Mouse (Mus musculus): Measurements from ENCODE around the gene Spns2. TPM values are rescaled to one million over a fixed set of nuclear protein-coding genes. Genes with fewer than 3 reads are reported as not detected.

Spns2 gene
- polyA plus RNA-seq, 1 experiment from 2014 or later, result 3.2 TPM

GRCm38 (mm10) chr11:72413016-72413415, 76.7 kb downstream of the Spns2 start:
- 0 out of 2 replicates have a peak, but pooled peaks have one; percentile 4 for ATAC-seq (ENCODE audit: low read depth)
- Histone ChIP-seq H3K9ac (ENCODE audit: low read length) (peak overlapping the region; percentile 21; the same call in 1 of the 2 replicates), H3K36me3 (ENCODE audit: control insufficient read depth, insufficient read depth, low read length) (no peaks in the 10 kb centered on the region), H3K4me2 (ENCODE audit: low read depth, low read length) (no peak overlapping the region), H3K4me3 (ENCODE audit: low read length) (no peak overlapping the region), H3K4me1 (replicated peaks; ENCODE audit: control insufficient read depth, insufficient read depth, low read length) (peaks cover 37% of the 10 kb centered on the region), H3K9me3 (ENCODE audit: control insufficient read depth, low read length) (no peaks in the 10 kb centered on the region), H3K27ac (ENCODE audit: low read length) (peak overlapping the region; percentile 58), H3K27me3 (ENCODE audit: control insufficient read depth, insufficient read depth, low read depth, low read length) (no peaks in the 10 kb centered on the region)
- 40% methylated on average over 7 of the region's 7 CpGs for WGBS

- Histone ChIP-seq H3K27ac (ENCODE audit: low read length) (0 out of 2 replicates have a peak overlapping the region, but pooled peaks have one; percentile 5), H3K4me2 (ENCODE audit: low read depth, low read length) (peak overlapping the region; percentile 92), H3K4me1 (replicated peaks; ENCODE audit: control insufficient read depth, insufficient read depth, low read length) (peaks cover 47% of the 10 kb centered on the region), H3K9me3 (ENCODE audit: control insufficient read depth, low read length) (no peaks in the 10 kb centered on the region), H3K27me3 (ENCODE audit: control insufficient read depth, insufficient read depth, low read depth, low read length) (no peaks in the 10 kb centered on the region), H3K4me3 (ENCODE audit: low read length) (peak overlapping the region; percentile 96), H3K36me3 (ENCODE audit: control insufficient read depth, insufficient read depth, low read length) (no peaks in the 10 kb centered on the region), H3K9ac (ENCODE audit: low read length) (peak overlapping the region; percentile 93; the same call in 1 of the 2 replicates)
- ATAC-seq (ENCODE audit: low read depth), result 0 out of 2 replicates have a peak, but pooled peaks have one; percentile 0
- 14% methylated on average over 9 of the region's 9 CpGs for WGBS
These were observed 77.8 kb downstream of the Spns2 start for GRCm38 (mm10) chr11:72411945-72412344.

DNA sequence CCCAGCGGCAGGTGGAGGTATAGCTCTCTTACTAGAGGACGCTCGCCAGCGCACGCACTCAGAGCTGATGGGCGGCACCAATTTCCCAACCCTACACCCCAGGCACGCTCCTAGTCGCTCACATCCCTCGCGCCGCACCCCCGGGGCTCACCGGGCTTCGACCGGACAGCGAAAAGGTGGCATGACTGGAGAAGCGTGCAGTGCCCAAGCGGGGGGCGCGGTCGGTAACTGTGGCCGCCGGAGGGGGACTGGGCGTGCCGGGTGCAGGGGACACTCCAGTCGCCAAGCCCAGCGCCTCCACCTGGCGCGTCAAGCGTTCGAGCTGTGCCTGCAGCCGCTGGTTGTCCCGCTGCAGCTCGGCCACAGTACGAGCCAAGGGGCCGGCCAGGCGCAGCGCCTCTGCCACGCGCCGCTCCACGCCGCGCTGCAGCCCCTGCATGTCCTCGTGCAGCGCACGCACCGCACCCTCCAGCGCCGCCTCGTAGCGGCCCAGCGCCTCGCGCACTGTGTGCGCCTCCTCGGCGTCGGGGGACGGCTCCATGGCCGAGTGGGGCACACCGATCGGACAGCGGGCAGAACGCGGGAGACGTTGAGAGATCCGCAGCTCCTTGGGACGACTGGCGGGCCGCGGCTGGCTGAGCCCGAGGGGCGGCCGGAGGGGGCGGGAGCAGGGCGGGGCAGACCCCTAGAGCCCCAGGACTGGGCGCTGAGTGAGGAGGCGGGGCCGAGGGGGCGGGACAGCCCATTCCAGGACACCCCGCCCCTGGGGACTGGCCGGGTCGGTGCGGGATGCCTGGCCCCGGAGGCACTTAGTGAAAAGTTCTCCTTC, 78.4 kb downstream of the Spns2 start, which contains the start of gene Smtnl2:
Smtnl2 (minus strand) TSS at position 621 of the 829 bp plus-strand sequence.
- Histone ChIP-seq H3K9me3 (ENCODE audit: control insufficient read depth, low read length) (no peaks in the 10 kb centered on the region), H3K36me3 (ENCODE audit: control insufficient read depth, insufficient read depth, low read length) (no peaks in the 10 kb centered on the region), H3K4me1 (replicated peaks; ENCODE audit: control insufficient read depth, insufficient read depth, low read length) (peaks cover 51% of the 10 kb centered on the region), H3K27me3 (ENCODE audit: control insufficient read depth, insufficient read depth, low read depth, low read length) (no peaks in the 10 kb centered on the region), H3K4me2 (ENCODE audit: low read depth, low read length) (peak within 1 kb of the TSS; percentile 92), H3K9ac (ENCODE audit: low read length) (peak within 1 kb of the TSS; percentile 93), H3K4me3 (ENCODE audit: low read length) (peak within 1 kb of the TSS; percentile 96), H3K27ac (ENCODE audit: low read length) (peak within 1 kb of the TSS; percentile 94)
- ATAC-seq (ENCODE audit: low read depth), result peak; percentile 95
- under 1% methylated on average over 86 of the region's 86 CpGs for WGBS

- Histone ChIP-seq H3K9ac (ENCODE audit: low read length) (peak overlapping the region; percentile 93), H3K27me3 (ENCODE audit: control insufficient read depth, insufficient read depth, low read depth, low read length) (no peaks in the 10 kb centered on the region), H3K36me3 (ENCODE audit: control insufficient read depth, insufficient read depth, low read length) (no peaks in the 10 kb centered on the region), H3K4me3 (ENCODE audit: low read length) (peak overlapping the region; percentile 96), H3K4me1 (replicated peaks; ENCODE audit: control insufficient read depth, insufficient read depth, low read length) (peaks cover 55% of the 10 kb centered on the region), H3K9me3 (ENCODE audit: control insufficient read depth, low read length) (no peaks in the 10 kb centered on the region), H3K27ac (ENCODE audit: low read length) (peak overlapping the region; percentile 94), H3K4me2 (ENCODE audit: low read depth, low read length) (peak overlapping the region; percentile 92)
- WGBS, result 2% methylated on average over 25 of the region's 25 CpGs
- ATAC-seq (ENCODE audit: low read depth), result peak; percentile 11; the same call in 1 of the 2 replicates
These were observed 79.1 kb downstream of the Spns2 start for GRCm38 (mm10) chr11:72410521-72411092.

- peaks cover 61% of the 10 kb centered on the region for H3K4me1 ChIP-seq (replicated peaks; ENCODE audit: control insufficient read depth, insufficient read depth, low read length)
- no peaks in the 10 kb centered on the region for H3K36me3 ChIP-seq (ENCODE audit: control insufficient read depth, insufficient read depth, low read length)
- H3K27ac ChIP-seq (ENCODE audit: low read length), result peak overlapping the region; percentile 94
- peak overlapping the region; percentile 92 for H3K4me2 ChIP-seq (ENCODE audit: low read depth, low read length)
- no peaks in the 10 kb centered on the region for H3K27me3 ChIP-seq (ENCODE audit: control insufficient read depth, insufficient read depth, low read depth, low read length)
- no peak for ATAC-seq (ENCODE audit: low read depth)
- peak overlapping the region; percentile 96 for H3K4me3 ChIP-seq (ENCODE audit: low read length)
- 37% methylated on average over 12 of the region's 12 CpGs for WGBS
- H3K9ac ChIP-seq (ENCODE audit: low read length), result peak overlapping the region; percentile 93
- no peaks in the 10 kb centered on the region for H3K9me3 ChIP-seq (ENCODE audit: control insufficient read depth, low read length)
These were observed 79.9 kb downstream of the Spns2 start for GRCm38 (mm10) chr11:72409649-72410385.

DNA sequence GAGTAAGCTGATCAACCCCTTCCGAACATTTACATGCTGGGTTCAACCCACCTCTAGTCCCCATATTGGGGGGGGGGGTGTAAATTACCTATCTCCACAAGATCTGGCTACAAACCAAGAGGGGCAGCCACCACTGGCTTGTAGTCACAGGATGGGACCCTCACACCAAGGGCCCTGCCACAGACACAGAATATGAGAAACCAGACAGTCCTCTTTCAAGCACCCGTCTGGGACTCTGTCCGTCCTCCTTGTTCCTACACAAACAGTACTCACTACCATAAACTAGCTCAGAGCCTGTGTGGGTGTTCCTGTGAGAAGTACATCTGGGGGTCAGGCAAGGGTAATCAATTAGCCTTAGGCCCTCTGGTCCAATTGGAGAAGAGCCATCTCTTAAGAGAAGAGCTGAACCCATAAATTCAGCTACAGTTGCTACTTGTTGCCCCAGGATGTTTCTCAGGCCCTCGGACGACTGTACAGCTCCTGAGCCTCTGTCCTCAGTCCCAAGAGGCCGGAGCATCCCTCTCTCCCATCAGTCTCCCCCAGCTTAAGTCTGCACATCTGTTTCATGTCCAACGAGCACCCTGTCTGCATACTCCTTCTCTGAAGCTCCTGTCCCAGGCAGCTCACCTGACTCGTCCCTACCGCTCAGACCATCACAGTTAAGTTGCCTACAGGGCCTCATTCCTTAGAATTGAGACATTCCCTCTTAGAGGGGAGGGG, 81.1 kb downstream of the Spns2 start:
- H3K4me3 ChIP-seq (ENCODE audit: low read length), result peak overlapping the region; percentile 96
- H3K4me1 ChIP-seq (replicated peaks; ENCODE audit: control insufficient read depth, insufficient read depth, low read length), result peaks cover 66% of the 10 kb centered on the region
- no peak for ATAC-seq (ENCODE audit: low read depth)

DNA sequence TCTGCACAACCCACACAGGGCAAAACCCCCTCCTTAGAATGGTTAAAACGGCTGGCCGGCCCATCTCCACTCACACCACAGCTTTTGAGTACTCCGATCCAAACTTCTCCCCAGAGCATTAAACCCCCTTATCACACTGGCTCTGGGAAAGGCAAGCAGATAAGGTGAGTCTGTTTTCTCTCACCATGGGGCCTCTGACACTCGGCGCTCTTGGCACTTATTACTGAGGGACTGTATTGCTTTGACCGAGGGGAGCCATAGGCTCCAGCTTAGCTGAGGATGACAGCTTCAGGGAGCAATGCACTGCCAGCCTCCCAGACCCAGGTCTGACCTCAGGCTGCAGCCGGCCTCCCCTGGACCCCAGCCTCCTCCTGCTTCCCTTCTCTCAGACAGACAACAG, 82.1 kb downstream of the Spns2 start:
- Histone ChIP-seq H3K9me3 (ENCODE audit: control insufficient read depth, low read length) (no peaks in the 10 kb centered on the region), H3K9ac (ENCODE audit: low read length) (peak overlapping the region; percentile 93), H3K4me3 (ENCODE audit: low read length) (peak overlapping the region; percentile 96), H3K4me1 (replicated peaks; ENCODE audit: control insufficient read depth, insufficient read depth, low read length) (peaks cover 61% of the 10 kb centered on the region), H3K36me3 (ENCODE audit: control insufficient read depth, insufficient read depth, low read length) (0 out of 2 replicates have a peak, but pooled peaks cover 3% of the 10 kb centered on the region), H3K27ac (ENCODE audit: low read length) (peak overlapping the region; percentile 94), H3K4me2 (ENCODE audit: low read depth, low read length) (peak overlapping the region; percentile 92), H3K27me3 (ENCODE audit: control insufficient read depth, insufficient read depth, low read depth, low read length) (no peaks in the 10 kb centered on the region)
- ATAC-seq (ENCODE audit: low read depth), result no peak
- 8% methylated on average over 7 of the region's 7 CpGs for WGBS

More for the DNA sequence above, 81.1 kb downstream of the Spns2 start:
- Histone ChIP-seq H3K27me3 (ENCODE audit: control insufficient read depth, insufficient read depth, low read depth, low read length) (no peaks in the 10 kb centered on the region), H3K9me3 (ENCODE audit: control insufficient read depth, low read length) (no peaks in the 10 kb centered on the region), H3K27ac (ENCODE audit: low read length) (peak overlapping the region; percentile 94), H3K36me3 (ENCODE audit: control insufficient read depth, insufficient read depth, low read length) (no peaks in the 10 kb centered on the region), H3K9ac (ENCODE audit: low read length) (peak overlapping the region; percentile 93), H3K4me2 (ENCODE audit: low read depth, low read length) (peak overlapping the region; percentile 92)
- 22% methylated on average over 9 of the region's 9 CpGs for WGBS

DNA sequence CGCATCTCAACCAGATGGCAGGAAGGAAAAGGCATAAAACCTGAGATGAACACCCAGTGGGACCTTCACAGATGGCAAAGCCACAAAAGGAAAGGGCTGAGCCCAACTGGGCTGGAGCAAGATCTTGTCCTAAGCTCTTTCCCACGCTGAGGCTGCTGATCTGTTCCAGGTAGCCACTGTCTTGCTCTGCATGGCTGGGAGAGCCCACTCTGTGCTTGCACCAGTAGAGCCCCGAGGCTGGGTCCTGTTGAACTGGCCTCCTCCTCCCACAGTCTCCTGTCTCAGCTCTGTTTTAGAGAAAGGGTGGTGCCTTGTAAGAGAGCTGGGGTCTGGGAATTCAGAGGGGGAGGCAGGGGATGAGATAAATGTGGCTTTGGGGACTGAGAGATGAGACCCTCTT, 82.6 kb downstream of the Spns2 start:
- WGBS, result 25% methylated on average over 3 of the region's 3 CpGs
- peaks cover 3% of the 10 kb centered on the region; the same call in 1 of the 2 replicates for H3K36me3 ChIP-seq (ENCODE audit: control insufficient read depth, insufficient read depth, low read length)
- peak overlapping the region; percentile 92 for H3K4me2 ChIP-seq (ENCODE audit: low read depth, low read length)
- H3K9me3 ChIP-seq (ENCODE audit: control insufficient read depth, low read length), result no peaks in the 10 kb centered on the region
- H3K4me1 ChIP-seq (replicated peaks; ENCODE audit: control insufficient read depth, insufficient read depth, low read length), result peaks cover 63% of the 10 kb centered on the region
- H3K27ac ChIP-seq (ENCODE audit: low read length), result peak overlapping the region; percentile 94
- no peak for ATAC-seq (ENCODE audit: low read depth)
- H3K4me3 ChIP-seq (ENCODE audit: low read length), result peak overlapping the region; percentile 96; the same call in 1 of the 2 replicates
- H3K27me3 ChIP-seq (ENCODE audit: control insufficient read depth, insufficient read depth, low read depth, low read length), result no peaks in the 10 kb centered on the region
- H3K9ac ChIP-seq (ENCODE audit: low read length), result peak overlapping the region; percentile 93; the same call in 1 of the 2 replicates

Data from lung, embryonic 16.5 days (tissue).